Mouse (Mus musculus): ENCODE data around the gene Fli1. TPM values are rescaled to one million over a fixed set of nuclear protein-coding genes. Genes with fewer than 3 reads are reported as not detected.
A peak's percentile ranks its signal among the peaks of the same experiment; 100 is the strongest.

Fli1 gene
- polyA plus RNA-seq, 1 experiment from 2014 or later: 22.8 TPM

DNA sequence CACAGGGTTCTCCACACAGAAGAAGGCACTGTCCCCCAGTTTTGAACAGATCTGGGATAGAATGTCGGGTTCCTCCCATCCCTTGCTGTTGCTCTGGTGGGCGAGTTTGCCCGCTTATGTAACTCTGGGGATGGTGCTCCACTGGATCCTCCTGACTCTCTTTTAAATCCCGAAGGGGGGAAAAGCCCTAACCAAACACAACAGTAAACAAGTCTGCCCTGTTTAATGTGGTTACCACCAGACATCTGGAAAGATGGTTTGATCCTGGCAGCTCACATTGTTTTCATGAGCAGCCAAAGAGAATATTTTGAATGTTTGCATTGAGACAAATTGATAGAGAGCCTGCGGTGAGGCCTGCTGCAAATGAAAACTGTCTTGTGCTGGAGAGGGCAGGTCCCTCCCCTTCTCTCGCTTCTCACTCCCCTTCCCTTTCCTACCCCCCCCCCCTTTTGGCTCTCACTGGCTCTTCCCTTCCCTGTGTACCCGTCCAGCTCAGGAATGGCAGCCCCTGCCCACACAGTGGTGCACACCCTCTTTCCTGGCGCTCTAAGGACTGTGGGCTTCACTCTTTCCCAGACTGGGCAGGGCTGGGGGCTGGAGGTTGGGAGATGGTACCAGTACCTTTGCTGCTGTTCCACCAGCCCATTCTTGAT, 1.4 kb upstream of the Fli1 start:
- no peak overlapping the region for H3K9ac ChIP-seq (ENCODE audit: low read length)
- WGBS: 1% methylated on average over 8 of the region's 8 CpGs
- no peak overlapping the region; the same call in 1 of the 2 replicates for H3K4me3 ChIP-seq (ENCODE audit: low read depth, low read length)
- ATAC-seq (ENCODE audit: insufficient read depth, low FRiP score, low TSS enrichment) (no peak), DNase-seq (ENCODE audit: low spot score) (peak; percentile 56)
- H3K9me3 ChIP-seq (ENCODE audit: control insufficient read depth, low read length): no peaks in the 10 kb centered on the region
- H3K4me1 ChIP-seq (ENCODE audit: control insufficient read depth, insufficient read depth, low read length): peaks cover 26% of the 10 kb centered on the region
- 0 out of 2 replicates have a peak overlapping the region, but pooled peaks have one; percentile 39 for H3K4me2 ChIP-seq (ENCODE audit: low read depth)
- H3K27ac ChIP-seq (ENCODE audit: low read depth, low read length): no peak overlapping the region
- H3K27me3 ChIP-seq (ENCODE audit: control insufficient read depth, insufficient read depth, low read length): peaks cover 71% of the 10 kb centered on the region
- H3K36me3 ChIP-seq (ENCODE audit: control insufficient read depth, insufficient read depth, low read length): no peaks in the 10 kb centered on the region

DNA sequence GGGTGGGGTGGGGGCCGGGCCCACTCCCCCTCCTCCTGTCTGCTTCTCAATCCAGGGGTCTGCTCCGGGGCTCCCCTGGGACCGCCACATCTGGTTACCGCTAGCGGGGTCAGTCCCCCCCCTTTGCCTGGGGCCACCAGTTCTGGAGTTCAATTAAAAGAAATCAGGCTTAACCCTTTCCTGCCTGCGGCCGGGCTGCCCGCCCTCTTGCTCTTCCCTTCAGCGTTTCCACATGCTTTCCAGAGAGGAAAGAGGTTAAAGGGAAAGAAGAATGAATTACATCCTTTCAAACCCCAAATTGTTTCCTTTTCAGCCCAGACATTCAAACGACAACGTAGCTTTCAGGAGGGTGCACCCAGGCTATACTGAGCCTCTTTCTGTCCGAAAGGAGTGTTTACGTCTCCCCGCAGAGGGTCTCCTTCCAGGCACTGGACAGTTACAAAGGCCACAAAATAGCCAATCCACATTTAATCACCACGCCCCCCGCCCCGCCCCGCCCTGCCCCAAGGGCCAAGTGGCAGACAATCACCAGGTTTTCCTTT, 450 bp upstream of the Fli1 start:
- peak overlapping the region; percentile 39 for H3K4me2 ChIP-seq (ENCODE audit: low read depth)
- no peaks in the 10 kb centered on the region for H3K36me3 ChIP-seq (ENCODE audit: control insufficient read depth, insufficient read depth, low read length)
- peaks cover 63% of the 10 kb centered on the region for H3K27me3 ChIP-seq (ENCODE audit: control insufficient read depth, insufficient read depth, low read length)
- H3K4me3 ChIP-seq (ENCODE audit: low read depth, low read length): peak overlapping the region; percentile 65
- H3K9ac ChIP-seq (ENCODE audit: low read length): peak overlapping the region; percentile 59; the same call in 1 of the 2 replicates
- peak overlapping the region; percentile 54; the same call in 1 of the 2 replicates for H3K27ac ChIP-seq (ENCODE audit: low read depth, low read length)
- ATAC-seq (ENCODE audit: insufficient read depth, low FRiP score, low TSS enrichment): no peak
- under 1% methylated on average over 18 of the region's 18 CpGs for WGBS
- DNase-seq (ENCODE audit: low spot score): peak; percentile 74
- H3K9me3 ChIP-seq (ENCODE audit: control insufficient read depth, low read length): no peaks in the 10 kb centered on the region
- H3K4me1 ChIP-seq (ENCODE audit: control insufficient read depth, insufficient read depth, low read length): peaks cover 24% of the 10 kb centered on the region

DNA sequence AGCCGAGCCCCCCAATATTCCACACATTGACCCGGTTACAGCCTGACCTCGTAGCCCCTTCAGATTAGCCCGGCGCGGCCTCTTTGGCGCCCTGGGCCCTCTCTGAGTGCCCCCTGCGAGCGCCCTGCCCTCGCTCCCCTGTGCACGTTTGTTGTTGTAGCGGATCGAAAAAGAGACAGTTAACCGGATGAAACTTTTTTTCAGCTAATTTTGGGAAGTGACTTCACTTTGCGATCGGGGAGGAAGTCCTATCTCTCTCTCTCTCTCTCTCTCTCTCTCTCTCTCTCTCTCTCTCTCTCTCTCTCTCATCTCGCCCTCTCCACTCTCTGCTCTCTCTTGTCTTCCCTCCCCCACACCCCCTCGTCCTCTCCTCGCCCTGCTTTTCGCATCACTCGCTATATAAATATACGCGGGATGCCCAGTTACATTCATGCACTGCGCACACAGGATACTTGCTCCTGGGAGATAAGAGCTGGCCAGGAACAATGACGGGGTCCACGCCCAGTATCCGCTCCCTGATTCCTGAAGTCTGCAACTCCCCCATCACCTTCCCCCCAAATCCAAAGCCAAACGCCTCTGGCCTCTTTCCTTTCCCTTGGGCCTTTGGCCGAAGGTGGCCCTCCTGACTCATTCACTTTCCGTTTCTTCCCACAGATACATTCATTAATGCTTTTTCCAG, 1.3 kb downstream of the Fli1 start:
- under 1% methylated on average over 30 of the region's 30 CpGs for WGBS
- Histone ChIP-seq H3K27ac (ENCODE audit: low read depth, low read length) (peak overlapping the region; percentile 76), H3K36me3 (ENCODE audit: control insufficient read depth, insufficient read depth, low read length) (no peaks in the 10 kb centered on the region), H3K4me2 (ENCODE audit: low read depth) (peak overlapping the region; percentile 90), H3K9ac (ENCODE audit: low read length) (peak overlapping the region; percentile 84), H3K4me3 (ENCODE audit: low read depth, low read length) (peak overlapping the region; percentile 65), H3K9me3 (ENCODE audit: control insufficient read depth, low read length) (no peaks in the 10 kb centered on the region), H3K27me3 (ENCODE audit: control insufficient read depth, insufficient read depth, low read length) (peaks cover 51% of the 10 kb centered on the region), H3K4me1 (ENCODE audit: control insufficient read depth, insufficient read depth, low read length) (peaks cover 21% of the 10 kb centered on the region)
- ATAC-seq (ENCODE audit: insufficient read depth, low FRiP score, low TSS enrichment): no peak
- peak; percentile 59 for DNase-seq (ENCODE audit: low spot score)

DNA sequence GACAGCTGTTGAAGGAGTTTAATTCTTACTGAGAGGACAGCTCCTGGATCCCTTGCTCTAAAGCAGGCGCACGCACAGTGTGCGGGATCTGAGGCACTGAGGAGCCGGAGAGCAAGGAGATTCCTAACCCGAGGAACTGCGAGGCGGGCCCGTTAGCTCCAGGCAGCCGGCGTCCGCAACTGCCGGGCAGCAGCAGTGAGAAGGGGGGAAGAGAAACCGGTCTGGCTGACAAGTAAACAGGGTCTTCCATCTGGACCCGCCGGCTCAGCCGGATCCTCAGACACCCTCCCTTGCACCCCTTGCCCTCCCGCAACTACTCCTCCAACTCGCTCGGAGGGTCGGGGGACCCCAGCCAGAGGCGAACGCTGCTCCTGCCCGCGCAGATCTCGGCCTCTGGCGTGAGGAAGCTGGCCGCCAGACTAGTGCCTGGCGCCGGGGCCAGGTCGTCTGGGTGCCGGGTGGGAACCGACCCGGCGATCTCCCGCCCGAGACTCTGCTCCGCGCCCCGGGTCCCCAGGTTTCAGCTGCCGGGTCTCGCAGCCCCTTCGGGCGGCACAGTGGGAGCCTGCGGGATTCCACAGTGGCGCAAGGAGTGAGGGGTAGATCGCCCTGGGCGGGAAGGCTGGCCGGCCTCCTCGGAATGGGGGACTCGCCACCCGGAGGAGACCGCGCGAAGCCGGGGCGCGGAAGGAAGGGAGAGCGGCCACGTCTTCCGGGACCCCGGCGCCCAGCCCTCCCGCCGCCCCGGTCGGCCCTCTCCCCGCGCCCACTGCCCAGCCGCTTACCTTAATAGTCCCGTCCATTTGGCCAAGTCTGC, 2.0 kb downstream of the Fli1 start:
- Histone ChIP-seq H3K4me1 (ENCODE audit: control insufficient read depth, insufficient read depth, low read length) (peaks cover 18% of the 10 kb centered on the region), H3K4me2 (ENCODE audit: low read depth) (peak overlapping the region; percentile 90), H3K27ac (ENCODE audit: low read depth, low read length) (peak overlapping the region; percentile 76), H3K27me3 (ENCODE audit: control insufficient read depth, insufficient read depth, low read length) (peaks cover 43% of the 10 kb centered on the region), H3K4me3 (ENCODE audit: low read depth, low read length) (peak overlapping the region; percentile 65), H3K36me3 (ENCODE audit: control insufficient read depth, insufficient read depth, low read length) (no peaks in the 10 kb centered on the region), H3K9ac (ENCODE audit: low read length) (peak overlapping the region; percentile 84), H3K9me3 (ENCODE audit: control insufficient read depth, low read length) (no peaks in the 10 kb centered on the region)
- DNase-seq (ENCODE audit: low spot score) (peak; percentile 69), ATAC-seq (ENCODE audit: insufficient read depth, low FRiP score, low TSS enrichment) (peak; percentile 35; the same call in 1 of the 2 replicates)
- WGBS: 0% methylated on average over 56 of the region's 70 CpGs

DNA sequence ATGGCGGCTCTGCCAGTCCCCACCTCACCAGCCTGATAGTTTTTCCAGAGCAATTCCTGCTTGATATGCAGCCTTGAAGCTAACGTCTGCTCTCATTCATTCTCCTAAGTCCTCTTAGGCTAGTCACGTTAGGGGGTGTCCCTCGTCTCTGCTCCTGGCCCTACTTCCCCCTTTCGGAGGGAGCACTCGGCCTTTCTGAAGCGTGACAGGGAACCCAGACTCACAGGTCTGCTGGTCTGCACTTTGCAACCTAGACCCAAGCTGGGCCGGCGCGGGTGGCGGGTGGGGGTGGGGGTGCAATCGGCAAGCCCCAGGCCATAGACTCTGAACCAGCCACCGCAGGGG, 2.6 kb downstream of the Fli1 start:
- WGBS: under 1% methylated on average over 13 of the region's 13 CpGs
- ATAC-seq (ENCODE audit: insufficient read depth, low FRiP score, low TSS enrichment): peak; percentile 4; the same call in 1 of the 2 replicates
- peak overlapping the region; percentile 84 for H3K9ac ChIP-seq (ENCODE audit: low read length)
- DNase-seq (ENCODE audit: low spot score): no peak
- H3K27me3 ChIP-seq (ENCODE audit: control insufficient read depth, insufficient read depth, low read length): peaks cover 37% of the 10 kb centered on the region
- peak overlapping the region; percentile 65 for H3K4me3 ChIP-seq (ENCODE audit: low read depth, low read length)
- peak overlapping the region; percentile 90 for H3K4me2 ChIP-seq (ENCODE audit: low read depth)
- peaks cover 12% of the 10 kb centered on the region for H3K4me1 ChIP-seq (ENCODE audit: control insufficient read depth, insufficient read depth, low read length)
- H3K9me3 ChIP-seq (ENCODE audit: control insufficient read depth, low read length): no peaks in the 10 kb centered on the region
- no peaks in the 10 kb centered on the region for H3K36me3 ChIP-seq (ENCODE audit: control insufficient read depth, insufficient read depth, low read length)
- peak overlapping the region; percentile 76; the same call in 1 of the 2 replicates for H3K27ac ChIP-seq (ENCODE audit: low read depth, low read length)

DNA sequence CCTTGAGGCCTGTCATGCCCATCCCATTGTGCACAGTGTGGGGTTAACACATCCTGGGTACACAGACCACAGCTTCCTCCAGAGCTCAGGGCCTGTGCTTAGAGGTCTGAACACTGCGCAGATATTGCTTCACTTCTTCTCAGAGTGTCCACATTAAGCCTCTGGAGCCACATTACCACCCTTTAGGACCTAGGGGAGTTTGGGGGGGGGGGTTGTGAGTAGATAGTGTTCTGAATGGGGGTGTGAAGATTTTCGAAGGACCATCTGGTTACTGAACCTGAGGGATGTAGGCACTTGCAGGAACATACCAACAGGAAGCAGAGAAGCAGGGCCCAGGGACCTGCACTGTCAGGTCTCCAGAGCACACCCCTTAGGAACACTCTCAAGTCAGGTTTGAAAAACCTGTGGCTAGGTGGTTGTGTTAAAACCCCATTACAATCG, 3.3 kb downstream of the Fli1 start:
- Histone ChIP-seq H3K27ac (ENCODE audit: low read depth, low read length) (no peak overlapping the region), H3K9me3 (ENCODE audit: control insufficient read depth, low read length) (no peaks in the 10 kb centered on the region), H3K27me3 (ENCODE audit: control insufficient read depth, insufficient read depth, low read length) (peaks cover 31% of the 10 kb centered on the region), H3K4me3 (ENCODE audit: low read depth, low read length) (peak overlapping the region; percentile 65; the same call in 1 of the 2 replicates), H3K36me3 (ENCODE audit: control insufficient read depth, insufficient read depth, low read length) (no peaks in the 10 kb centered on the region), H3K9ac (ENCODE audit: low read length) (no peak overlapping the region), H3K4me1 (ENCODE audit: control insufficient read depth, insufficient read depth, low read length) (peaks cover 7% of the 10 kb centered on the region; the same call in 1 of the 2 replicates), H3K4me2 (ENCODE audit: low read depth) (peak overlapping the region; percentile 90)
- WGBS: 32% methylated on average over 3 of the region's 3 CpGs
- DNase-seq (ENCODE audit: low spot score): no peak
- no peak for ATAC-seq (ENCODE audit: insufficient read depth, low FRiP score, low TSS enrichment)

DNA sequence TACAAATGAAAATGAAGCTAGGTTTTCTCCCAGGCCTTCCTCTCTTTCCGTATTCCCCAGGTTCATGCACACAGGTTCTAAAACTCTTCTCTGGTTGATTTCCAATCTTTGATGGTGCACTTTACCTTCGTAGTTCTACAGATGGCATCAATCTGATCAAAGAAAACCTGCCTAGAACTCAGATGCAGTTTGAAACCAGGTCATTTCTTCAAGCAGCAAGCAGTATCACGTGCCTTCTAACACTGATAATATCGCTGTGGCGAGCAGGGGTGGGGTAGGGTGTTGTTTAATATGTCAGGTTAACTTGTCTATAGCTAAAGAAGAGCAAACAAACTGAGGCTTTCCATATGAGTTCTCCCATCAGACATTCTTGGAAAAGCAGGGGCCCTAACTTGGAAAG, 4.5 kb downstream of the Fli1 start:
- no peak for ATAC-seq (ENCODE audit: insufficient read depth, low FRiP score, low TSS enrichment)
- Histone ChIP-seq H3K4me2 (ENCODE audit: low read depth) (no peak overlapping the region), H3K4me1 (ENCODE audit: control insufficient read depth, insufficient read depth, low read length) (peaks cover 7% of the 10 kb centered on the region; the same call in 1 of the 2 replicates), H3K9ac (ENCODE audit: low read length) (no peak overlapping the region), H3K36me3 (ENCODE audit: control insufficient read depth, insufficient read depth, low read length) (no peaks in the 10 kb centered on the region), H3K27ac (ENCODE audit: low read depth, low read length) (no peak overlapping the region), H3K9me3 (ENCODE audit: control insufficient read depth, low read length) (no peaks in the 10 kb centered on the region), H3K4me3 (ENCODE audit: low read depth, low read length) (no peak overlapping the region), H3K27me3 (ENCODE audit: control insufficient read depth, insufficient read depth, low read length) (peaks cover 31% of the 10 kb centered on the region)
- WGBS: 86% methylated on average over 5 of the region's 5 CpGs
- DNase-seq (ENCODE audit: low spot score): no peak

DNA sequence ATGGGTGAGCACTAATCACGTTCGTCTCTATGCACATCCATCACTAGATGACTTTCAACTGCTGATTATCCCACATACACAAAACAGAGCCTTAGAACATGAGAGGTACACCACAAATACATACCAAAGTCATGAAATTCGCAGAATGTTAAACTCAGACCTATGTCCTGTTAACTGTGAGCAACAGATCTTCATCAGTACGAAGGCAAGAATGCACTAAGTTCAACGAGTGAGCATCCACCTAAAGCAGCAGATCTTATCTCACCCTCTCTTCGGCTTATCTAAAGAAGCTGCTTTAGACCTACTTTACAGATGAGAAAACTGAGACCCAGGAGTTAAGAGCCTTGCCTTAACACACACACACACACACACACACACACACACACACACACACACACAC, 5.0 kb downstream of the Fli1 start:
- DNase-seq (ENCODE audit: low spot score) (no peak), ATAC-seq (ENCODE audit: insufficient read depth, low FRiP score, low TSS enrichment) (no peak)
- H3K4me3 ChIP-seq (ENCODE audit: low read depth, low read length): no peak overlapping the region
- no peak overlapping the region for H3K27ac ChIP-seq (ENCODE audit: low read depth, low read length)
- H3K9ac ChIP-seq (ENCODE audit: low read length): no peak overlapping the region
- H3K36me3 ChIP-seq (ENCODE audit: control insufficient read depth, insufficient read depth, low read length): no peaks in the 10 kb centered on the region
- no peaks in the 10 kb centered on the region for H3K9me3 ChIP-seq (ENCODE audit: control insufficient read depth, low read length)
- H3K4me2 ChIP-seq (ENCODE audit: low read depth): peak overlapping the region; percentile 12; the same call in 1 of the 2 replicates
- 80% methylated on average over 6 of the region's 6 CpGs for WGBS
- peaks cover 7% of the 10 kb centered on the region; the same call in 1 of the 2 replicates for H3K4me1 ChIP-seq (ENCODE audit: control insufficient read depth, insufficient read depth, low read length)
- H3K27me3 ChIP-seq (ENCODE audit: control insufficient read depth, insufficient read depth, low read length): peaks cover 27% of the 10 kb centered on the region
